Mouse (Mus musculus): Measurements from ENCODE around the gene Sox9. TPM values are rescaled to one million over a fixed set of nuclear protein-coding genes. Genes with fewer than 3 reads are reported as not detected.

Gene Sox9
- under 1 TPM in 1 of 2 experiments, not detected in 1; 0.26 TPM for polyA plus RNA-seq (2017; shearing (Covaris generic))

GRCm38 (mm10) chr11:112781994-112782356, at the start of gene Sox9:
Sox9 (plus strand) TSS chr11:112782224.

